In the genomic region with DNA sequence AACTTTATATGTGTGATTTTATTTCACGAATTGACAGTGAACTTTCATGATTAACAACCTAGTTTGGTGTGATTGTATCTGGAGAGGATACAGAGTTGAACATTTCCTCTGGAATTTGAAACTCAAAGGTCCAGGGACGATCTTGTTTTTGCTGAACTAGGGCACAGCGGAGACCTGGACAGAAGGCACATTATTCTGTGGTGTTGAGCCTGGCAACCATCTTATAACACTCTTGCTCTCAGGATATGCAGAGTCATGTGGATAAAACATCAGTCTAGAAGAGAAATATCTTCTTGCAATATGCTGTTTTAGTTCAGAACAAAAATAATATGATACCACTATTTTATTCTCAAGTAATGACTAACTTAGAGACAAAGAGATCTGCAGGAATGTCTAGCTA, we compare ENCODE assay signal across 18 mouse cellular contexts.
A peak's percentile ranks its signal among the peaks of the same experiment; 100 is the strongest.
DNase-seq lines count a peak whose midpoint lies in the region; ATAC-seq and TF ChIP-seq lines count a peak whose summit lies in the region.
"Had no signal": no experiment of that assay in that cellular context is flagged by ENCODE, and none has a peak within 500 bp of the region (broad histone marks: within the 10 kb centered on the region; RNA-seq: fewer than 3 reads in every experiment).

No protein-coding gene starts in this region.

- peak overlapping the region; percentile 16 for H3K4me3 ChIP-seq in layer of hippocampus, adult 2 months
- H3K4me3 ChIP-seq in MEL (ENCODE audit: control insufficient read depth in 1 of 2, insufficient read depth in 1 of 2, low read depth in 2 of 2, low read length in 2 of 2) = peak overlapping the region; percentile 48 to 50
- no peak overlapping the region for H3K4me3 ChIP-seq in forebrain, embryonic 16.5 days (replicated peaks; ENCODE audit: low read length)
- H3K4me3 ChIP-seq in kidney, adult 2 months (ENCODE audit: insufficient read depth, low read depth, low read length) = no peak overlapping the region
- H3K4me3 ChIP-seq: embryonic facial prominence, embryonic 10.5 days; heart, adult 2 months; hindbrain, embryonic 13.5 days; limb, embryonic 15.5 days had no signal

- no peak for TF ChIP-seq CTCF in layer of hippocampus, adult 2 months (conservative IDR thresholded peaks at IDR 0.05)
- TF ChIP-seq CTCF in MEL (IDR thresholded peaks at IDR 0.05 in 2 of 3, conservative IDR thresholded peaks at IDR 0.05 in 1 of 3; ENCODE audit: control insufficient read depth in 1 of 3, insufficient read depth in 1 of 3, low read depth in 2 of 3, low read length in 3 of 3, poor library complexity in 1 of 3, severe bottlenecking in 1 of 3) = no peak
- TF ChIP-seq CTCF in kidney, adult 2 months (conservative IDR thresholded peaks at IDR 0.05; ENCODE audit: insufficient read depth, insufficient read length, low read depth, low read length) = no peak

- DNase-seq in cerebellum, postnatal 25 days = peak; percentile 34 to 44
- DNase-seq in cerebellum, adult 9-11 months = no peak
- DNase-seq in layer of hippocampus, adult 2 months (ENCODE audit: low spot score in 2 of 2) = no peak
- DNase-seq in layer of hippocampus, adult 9-10 months (ENCODE audit: low spot score) = no peak
- peak; percentile 17 for DNase-seq in MEL (ENCODE audit: low read depth, low spot score)
- no peak for DNase-seq in kidney, adult 2 months
- no peak for DNase-seq in kidney, adult 18-20 months
- DNase-seq: B cell, adult 2 months; gastrocnemius, postnatal 36 days; heart, adult 2 months; left cerebral cortex, postnatal 4 days had no signal

- no peak overlapping the region for H3K4me2 ChIP-seq in forebrain, embryonic 16.5 days (ENCODE audit: low read length)
- H3K4me2 ChIP-seq: hindbrain, embryonic 13.5 days; limb, embryonic 15.5 days; lung, embryonic 14.5 days had no signal

- peak overlapping the region; percentile 89 for H3K27ac ChIP-seq in layer of hippocampus, adult 2 months
- no peak overlapping the region for H3K27ac ChIP-seq in MEL (ENCODE audit: control insufficient read depth, low read depth, low read length)
- H3K27ac ChIP-seq in forebrain, embryonic 16.5 days (ENCODE audit: low read length) = peak overlapping the region; percentile 76
- H3K27ac ChIP-seq in kidney, adult 2 months (ENCODE audit: insufficient read depth, low read depth, low read length) = no peak overlapping the region
- H3K27ac ChIP-seq: embryonic facial prominence, embryonic 10.5 days; heart, adult 2 months; hindbrain, embryonic 13.5 days; limb, embryonic 15.5 days; liver, embryonic 14.5 days had no signal

- H3K36me3 ChIP-seq in MEL (ENCODE audit: control insufficient read depth in 1 of 2, insufficient read depth in 2 of 2, low read length in 2 of 2) = no peaks in the 10 kb centered on the region
- no peaks in the 10 kb centered on the region for H3K36me3 ChIP-seq in forebrain, embryonic 16.5 days (ENCODE audit: control insufficient read depth, insufficient read depth)
- H3K36me3 ChIP-seq in kidney, adult 2 months (ENCODE audit: control insufficient read depth, insufficient read depth, low read length) = no peaks in the 10 kb centered on the region
- H3K36me3 ChIP-seq: embryonic facial prominence, embryonic 10.5 days; hindbrain, embryonic 13.5 days; limb, embryonic 15.5 days had no signal

- no peak for TF ChIP-seq POLR2A in MEL (IDR thresholded peaks at IDR 0.05; ENCODE audit: control insufficient read depth in 1 of 2, insufficient read depth in 1 of 2, low read depth in 1 of 2, low read length in 2 of 2, poor library complexity in 1 of 2)
- no peak for TF ChIP-seq POLR2A in kidney, adult 2 months (IDR thresholded peaks at IDR 0.05; ENCODE audit: low read depth, low read length)

- whole genome bisulfite sequencing in forebrain, embryonic 16.5 days = 54% methylated on average over 3 of the region's 3 CpGs
- WGBS in kidney, adult 2 months = 38% methylated on average over 3 of the region's 3 CpGs

- H3K27me3 ChIP-seq in MEL (ENCODE audit: control insufficient read depth in 1 of 2, insufficient read depth in 2 of 2, low read length in 2 of 2) = no peaks in the 10 kb centered on the region
- H3K27me3 ChIP-seq in forebrain, embryonic 16.5 days (replicated peaks; ENCODE audit: control insufficient read depth, insufficient read depth, low read length) = no peaks in the 10 kb centered on the region
- no peaks in the 10 kb centered on the region for H3K27me3 ChIP-seq in kidney, adult 2 months (replicated peaks; ENCODE audit: control insufficient read depth, insufficient read depth, low read length)
- H3K27me3 ChIP-seq: hindbrain, embryonic 13.5 days; limb, embryonic 15.5 days had no signal

- H3K9ac ChIP-seq in MEL (ENCODE audit: control insufficient read depth, low read depth, low read length, poor library complexity, severe bottlenecking) = peak overlapping the region; percentile 41
- no peak overlapping the region for H3K9ac ChIP-seq in forebrain, embryonic 16.5 days (replicated peaks; ENCODE audit: low read depth, low read length)
- H3K9ac ChIP-seq: hindbrain, embryonic 13.5 days; limb, embryonic 15.5 days; liver, embryonic 14.5 days; lung, embryonic 14.5 days had no signal

- TF ChIP-seq RAD21 in MEL (IDR thresholded peaks at IDR 0.05; ENCODE audit: low read depth, low read length) = no peak

- peaks cover 0 to 4% of the 10 kb centered on the region in 2 experiments; a peak in 1 of 4 replicates for H3K4me1 ChIP-seq in MEL (ENCODE audit: control insufficient read depth in 1 of 2, insufficient read depth in 2 of 2, low read length in 2 of 2)
- peaks cover 11% of the 10 kb centered on the region for H3K4me1 ChIP-seq in forebrain, embryonic 16.5 days (replicated peaks; ENCODE audit: control insufficient read depth, insufficient read depth, low read length)
- H3K4me1 ChIP-seq in kidney, adult 2 months (ENCODE audit: control insufficient read depth, insufficient read depth, low read length) = no peaks in the 10 kb centered on the region
- H3K4me1 ChIP-seq: embryonic facial prominence, embryonic 10.5 days; limb, embryonic 15.5 days had no signal

- TF ChIP-seq EP300 in MEL (IDR thresholded peaks at IDR 0.05; ENCODE audit: low read depth in 1 of 2, low read length in 2 of 2) = no peak

- ATAC-seq in forebrain, embryonic 16.5 days = no peak
- ATAC-seq: activated CD4-positive, CD25-positive, alpha-beta regulatory T cell, adult 4 months had no signal

- H3K79me2 ChIP-seq in MEL (ENCODE audit: control insufficient read depth, insufficient read depth, low read length, poor library complexity) = no peaks in the 10 kb centered on the region

- H3K9me3 ChIP-seq in MEL (replicated peaks; ENCODE audit: insufficient read depth, low read length) = no peaks in the 10 kb centered on the region
- no peaks in the 10 kb centered on the region for H3K9me3 ChIP-seq in forebrain, embryonic 16.5 days (ENCODE audit: control insufficient read depth, low read length)
- H3K9me3 ChIP-seq: embryonic facial prominence, embryonic 10.5 days; hindbrain, embryonic 13.5 days; limb, embryonic 15.5 days had no signal

TF ChIP-seq in MEL, 35 proteins besides CTCF, POLR2A, EP300 and RAD21:
- no peak for TF ChIP-seq MEF2A (IDR thresholded peaks at IDR 0.05; ENCODE audit: extremely low read depth, insufficient replicate concordance, low read depth, low read length, poor library complexity, severe bottlenecking)
- TF ChIP-seq E2F4 (IDR thresholded peaks at IDR 0.05; ENCODE audit: borderline replicate concordance, low read depth, low read length) = no peak
- TF ChIP-seq ELF1 (IDR thresholded peaks at IDR 0.05; ENCODE audit: low read depth, low read length) = no peak
- no peak for TF ChIP-seq MYB (IDR thresholded peaks at IDR 0.05; ENCODE audit: low read depth, low read length)
- TF ChIP-seq ETS1 (IDR thresholded peaks at IDR 0.05; ENCODE audit: low read depth, low read length) = no peak
- TF ChIP-seq ZMIZ1 (IDR thresholded peaks at IDR 0.05; ENCODE audit: low read depth, low read length) = no peak
- TF ChIP-seq TCF12 (IDR thresholded peaks at IDR 0.05; ENCODE audit: low read depth, low read length) = no peak
- no peak for TF ChIP-seq ZNF384 (IDR thresholded peaks at IDR 0.05; ENCODE audit: low read depth, low read length)
- no peak for TF ChIP-seq GABPA (IDR thresholded peaks at IDR 0.05; ENCODE audit: low read depth, low read length)
- no peak for TF ChIP-seq KAT2A (conservative IDR thresholded peaks at IDR 0.05; ENCODE audit: low read depth, low read length)
- no peak for TF ChIP-seq NRF1 (IDR thresholded peaks at IDR 0.05; ENCODE audit: insufficient read depth, low read depth, low read length, poor library complexity, severe bottlenecking)
- no peak for TF ChIP-seq BHLHE40 (IDR thresholded peaks at IDR 0.05; ENCODE audit: borderline replicate concordance, low read depth, low read length)
- no peak for TF ChIP-seq MXI1 (IDR thresholded peaks at IDR 0.05; ENCODE audit: low read depth, low read length)
- no peak for TF ChIP-seq CHD2 (IDR thresholded peaks at IDR 0.05; ENCODE audit: low read length)
- TF ChIP-seq POLR2AphosphoS2 (IDR thresholded peaks at IDR 0.05; ENCODE audit: low read length) = no peak
- no peak for TF ChIP-seq UBTF (IDR thresholded peaks at IDR 0.05; ENCODE audit: borderline replicate concordance, insufficient read depth, low read depth, low read length)
- no peak for TF ChIP-seq MAZ (IDR thresholded peaks at IDR 0.05; ENCODE audit: low read depth, low read length)
- TF ChIP-seq ZC3H11A (IDR thresholded peaks at IDR 0.05; ENCODE audit: low read depth, low read length) = no peak
- no peak for TF ChIP-seq RCOR1 (IDR thresholded peaks at IDR 0.05; ENCODE audit: low read depth, low read length)
- TF ChIP-seq SIN3A (IDR thresholded peaks at IDR 0.05; ENCODE audit: low read length) = no peak

Comparison
In these comparisons a context has a peak if more than half of its experiments do, and no peak if none do; other contexts are left out.
1. DNase-seq: peak in cerebellum, postnatal 25 days (2 of 2) and MEL (single experiment); none in cerebellum, adult 9-11 months (single experiment), layer of hippocampus, adult 2 months (0 of 2), layer of hippocampus, adult 9-10 months (single experiment), kidney, adult 2 months (single experiment) and kidney, adult 18-20 months (single experiment).
2. H3K27ac ChIP-seq: peak in layer of hippocampus, adult 2 months (single experiment) and forebrain, embryonic 16.5 days (single experiment); none in MEL (single experiment) and kidney, adult 2 months (single experiment).
3. H3K4me3 ChIP-seq: peak in layer of hippocampus, adult 2 months (single experiment) and MEL (2 of 2); none in forebrain, embryonic 16.5 days (single experiment) and kidney, adult 2 months (single experiment).